Mouse (Mus musculus): ENCODE results near the gene Hnrnpa3.
"Not testable (repeated sequence)": the region's sequence is repeated elsewhere in the genome, so short reads cannot be mapped to it uniquely, and the experiment has no call there.

Gene Hnrnpa3

DNA sequence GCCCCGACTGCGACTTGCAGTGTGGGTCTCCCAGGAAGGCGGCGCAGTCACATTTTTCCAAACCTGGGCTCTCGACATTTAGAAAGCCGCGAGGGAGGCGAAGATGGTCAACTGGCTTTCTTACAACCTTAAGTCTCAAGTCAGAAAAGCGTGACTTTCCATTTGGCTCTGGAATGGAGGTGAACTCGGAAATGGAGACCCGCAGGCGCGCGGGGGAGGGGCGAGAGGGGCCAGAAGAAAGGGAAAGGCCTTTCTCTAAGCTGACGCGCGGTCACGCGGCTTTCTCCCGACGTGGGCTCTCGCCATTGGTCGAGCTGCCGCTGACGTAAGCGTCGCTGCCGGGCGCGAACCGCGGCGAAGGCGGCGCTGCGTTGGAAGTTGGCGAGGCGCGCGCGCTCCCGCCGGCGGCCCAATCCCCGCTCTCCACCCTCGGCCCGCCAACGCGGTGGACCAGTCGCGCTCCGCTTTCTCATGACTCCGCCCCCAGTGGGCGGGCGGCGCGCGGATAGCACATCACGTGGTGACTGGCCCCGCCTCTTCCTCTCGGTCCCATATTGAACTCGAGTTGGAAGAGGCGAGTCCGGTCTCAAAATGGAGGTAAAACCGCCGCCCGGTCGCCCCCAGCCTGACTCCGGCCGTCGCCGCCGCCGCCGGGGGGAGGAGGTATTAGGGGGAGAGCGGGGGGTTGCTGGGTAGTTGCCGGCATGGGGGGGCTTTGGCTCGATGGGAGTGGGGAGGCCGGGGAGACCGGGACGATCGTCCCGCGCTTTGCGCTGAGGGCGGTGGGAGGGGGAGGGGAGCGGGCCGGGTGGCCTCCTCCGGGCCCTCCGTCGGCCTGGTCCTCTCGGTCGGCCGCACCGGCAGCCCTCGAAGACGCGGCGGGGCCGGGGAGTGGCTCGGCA is at the start of gene Hnrnpa3:
Hnrnpa3 (plus strand) TSS at position 535 of the 902 bp plus-strand sequence.
- DNase-seq (ENCODE audit: low read depth in 2 of 2, low spot score in 2 of 2): peak; percentile 98 to 99

DNA sequence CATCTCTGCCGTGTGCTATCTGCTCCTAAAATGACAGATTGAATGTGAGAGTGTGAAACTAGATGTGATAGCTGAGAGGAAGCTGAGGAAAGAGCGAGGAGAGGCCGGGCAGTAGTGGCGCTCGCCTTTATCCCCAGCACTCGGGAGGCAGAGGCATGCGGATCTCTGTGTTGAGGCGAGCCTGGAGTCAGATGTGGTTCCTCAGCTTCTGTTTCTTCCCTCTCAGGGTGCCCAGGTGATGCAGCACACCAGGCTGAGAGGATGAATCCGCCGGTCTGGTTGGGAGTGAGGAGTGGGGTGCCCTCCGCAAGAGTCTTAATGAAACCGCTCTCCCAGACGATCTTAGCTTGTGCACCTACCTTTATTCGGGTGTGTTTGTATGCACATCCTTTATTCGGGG is 49.1 kb upstream of the Hnrnpa3 start:
- no peak for DNase-seq (ENCODE audit: low read depth in 2 of 2, low spot score in 2 of 2)

DNA sequence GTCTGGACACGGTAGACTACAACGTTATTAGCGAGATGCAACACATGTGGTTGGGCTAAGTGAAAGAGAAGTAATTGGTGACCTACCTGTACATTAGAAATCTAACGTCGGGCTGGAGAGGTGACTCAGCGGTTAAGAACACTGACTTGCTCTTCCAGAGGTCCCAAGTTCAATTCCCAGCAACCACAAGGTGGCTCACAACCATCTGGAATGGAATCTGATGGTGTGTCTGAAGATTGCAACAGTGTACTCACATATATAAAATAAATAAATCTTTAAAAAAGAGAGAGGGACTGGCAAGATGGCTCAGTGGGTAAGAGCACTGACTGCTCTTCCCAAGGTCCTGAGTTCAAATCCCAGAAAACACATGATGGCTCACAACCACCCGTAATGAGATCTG is 48.5 kb upstream of the Hnrnpa3 start:
- DNase-seq (ENCODE audit: low read depth in 2 of 2, low spot score in 2 of 2): not testable (repeated sequence)

DNA sequence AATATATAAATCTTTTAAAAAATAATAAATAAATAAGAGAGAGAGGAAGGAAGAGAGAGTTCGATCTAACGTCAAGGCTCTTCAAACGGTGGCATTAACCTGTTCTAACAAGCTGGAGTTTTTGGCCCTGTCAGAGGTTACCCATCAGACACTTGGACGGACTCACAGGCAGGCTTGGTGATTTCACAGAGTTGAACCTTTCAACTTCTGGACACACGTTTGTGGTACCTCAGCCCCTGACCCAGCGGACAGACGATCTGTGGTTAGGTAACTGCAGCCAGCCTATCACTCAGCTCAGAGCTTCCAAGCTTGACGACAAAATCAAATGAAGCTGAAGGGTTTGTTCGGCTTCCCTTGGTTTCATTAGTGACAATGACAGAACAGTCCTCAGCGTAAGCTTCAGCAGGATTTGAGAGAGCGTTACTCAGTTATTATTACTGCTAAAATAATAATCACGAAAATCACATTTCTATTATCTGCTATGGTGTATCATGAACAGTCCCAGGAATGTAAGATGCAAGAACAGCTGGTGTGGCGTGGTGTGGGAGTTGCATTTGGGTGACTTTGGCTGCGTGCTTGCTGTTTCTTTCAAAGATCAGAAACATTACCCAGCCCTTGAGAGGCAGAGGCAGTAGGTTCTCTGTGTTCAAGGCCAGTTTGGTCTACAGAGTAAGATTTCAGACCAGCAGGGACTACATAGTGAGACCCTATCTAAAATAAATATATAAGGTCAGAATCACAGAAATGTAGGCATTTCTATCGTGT is 47.8 kb upstream of the Hnrnpa3 start:
- DNase-seq (ENCODE audit: low read depth in 2 of 2, low spot score in 2 of 2): no peak

DNA sequence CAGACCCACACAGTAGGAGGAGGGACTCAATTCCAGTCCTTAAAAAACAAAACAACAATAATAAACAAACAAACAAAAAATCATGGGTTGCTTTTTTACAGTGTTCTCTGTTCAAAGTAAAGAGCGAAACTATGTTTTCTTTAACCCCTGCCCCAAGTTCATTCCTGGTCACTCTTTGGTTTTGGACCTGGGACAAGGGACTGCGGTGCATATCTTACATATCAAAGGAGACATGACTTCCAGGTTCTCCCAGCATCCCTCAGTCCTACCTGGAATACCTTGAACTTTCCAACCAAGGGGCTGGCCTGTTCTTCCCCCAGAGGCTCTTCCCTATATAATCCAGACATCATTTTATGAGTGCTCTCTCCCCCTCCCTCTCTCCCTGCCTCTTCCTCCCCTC is 47.1 kb upstream of the Hnrnpa3 start:
- DNase-seq (ENCODE audit: low read depth in 2 of 2, low spot score in 2 of 2): no peak

DNA sequence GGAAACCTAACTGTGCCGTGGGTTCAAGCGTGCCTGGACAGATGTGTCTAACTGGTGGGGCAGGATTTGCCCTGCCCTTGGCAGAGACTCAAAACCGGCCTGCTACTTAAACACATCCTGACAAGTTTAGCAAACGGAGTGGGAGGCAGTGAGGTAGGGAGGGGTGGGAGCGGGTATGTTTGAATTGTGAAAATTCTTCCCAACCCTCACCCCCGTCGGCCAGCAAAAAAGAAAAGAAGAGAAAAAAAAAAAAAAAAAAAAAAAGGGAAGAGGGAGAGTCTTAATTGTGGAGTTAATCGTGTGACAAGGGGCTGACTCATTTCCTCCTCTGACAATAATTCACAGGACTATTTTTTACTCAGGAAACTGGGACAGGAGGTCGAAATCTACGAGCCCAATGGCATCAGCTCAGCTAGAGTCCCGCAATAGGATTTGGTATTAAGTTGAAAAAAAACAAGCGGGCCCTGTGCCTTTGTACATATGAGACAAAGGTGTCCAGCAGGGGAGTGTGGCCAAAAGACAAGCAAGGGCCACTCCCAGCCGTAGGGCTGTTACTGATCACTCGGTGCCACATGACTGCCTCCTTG is 46.0 kb upstream of the Hnrnpa3 start:
- DNase-seq (ENCODE audit: low read depth in 2 of 2, low spot score in 2 of 2): no peak

DNA sequence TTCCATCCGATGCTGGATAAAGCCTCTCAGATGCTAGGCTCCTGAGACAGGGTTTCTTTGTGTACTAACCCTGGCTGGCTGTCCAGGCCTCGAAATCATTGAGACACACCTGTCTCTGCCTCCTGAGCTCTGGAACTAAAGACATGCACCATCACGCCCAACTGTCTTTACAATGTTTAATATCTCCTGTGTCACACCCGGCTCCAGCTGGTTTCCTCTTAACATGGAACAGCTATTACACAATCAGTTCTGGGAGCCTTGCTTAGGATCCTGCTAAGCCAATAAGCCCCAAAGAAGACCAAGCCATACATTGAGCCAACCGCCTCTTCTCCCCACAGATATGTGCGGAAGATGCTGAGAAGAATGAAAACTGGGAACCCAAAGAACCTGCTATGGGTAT is 44.5 kb upstream of the Hnrnpa3 start:
- DNase-seq (ENCODE audit: low read depth in 2 of 2, low spot score in 2 of 2): no peak

DNA sequence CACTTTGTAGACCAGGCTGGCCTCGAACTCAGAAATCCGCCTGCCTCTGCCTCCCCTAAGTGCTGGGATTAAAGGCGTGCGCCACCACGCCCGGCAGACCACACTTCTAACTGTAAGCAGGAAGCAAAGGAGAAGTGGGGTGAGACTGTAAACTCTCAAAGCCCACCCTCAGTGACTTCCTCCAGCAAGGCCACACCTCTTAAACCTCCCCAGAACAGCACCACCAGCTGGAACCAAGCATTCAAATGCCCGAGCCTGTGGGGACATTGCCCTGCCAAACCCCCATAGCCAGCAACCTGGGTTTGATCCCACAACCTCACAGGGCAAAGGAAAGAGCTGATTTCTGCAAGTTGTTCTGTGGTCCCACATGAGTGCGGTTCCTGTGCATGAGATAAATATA is 42.1 kb upstream of the Hnrnpa3 start:
- DNase-seq (ENCODE audit: low read depth in 2 of 2, low spot score in 2 of 2): no peak

DNA sequence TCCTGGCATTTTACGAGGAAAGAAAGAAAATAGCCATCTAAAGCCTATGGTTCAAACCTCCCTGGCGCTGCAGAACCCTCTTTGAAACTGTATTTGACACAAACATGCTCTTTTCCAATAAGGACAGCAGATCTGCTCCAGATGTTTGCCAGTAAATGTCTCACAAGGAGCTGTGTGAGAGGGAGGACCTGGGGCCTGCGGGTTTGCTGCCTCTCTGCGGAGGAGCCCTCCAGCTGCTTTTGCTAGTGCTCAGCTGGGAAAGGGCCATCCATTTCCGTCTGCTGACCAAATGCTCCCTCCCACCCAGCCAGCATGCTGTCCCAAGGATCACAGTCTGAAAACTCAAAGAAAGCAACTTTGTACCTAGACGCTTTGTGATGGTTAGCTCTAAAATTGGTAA is 40.3 kb upstream of the Hnrnpa3 start:
- DNase-seq (ENCODE audit: low read depth in 2 of 2, low spot score in 2 of 2): no peak

DNA sequence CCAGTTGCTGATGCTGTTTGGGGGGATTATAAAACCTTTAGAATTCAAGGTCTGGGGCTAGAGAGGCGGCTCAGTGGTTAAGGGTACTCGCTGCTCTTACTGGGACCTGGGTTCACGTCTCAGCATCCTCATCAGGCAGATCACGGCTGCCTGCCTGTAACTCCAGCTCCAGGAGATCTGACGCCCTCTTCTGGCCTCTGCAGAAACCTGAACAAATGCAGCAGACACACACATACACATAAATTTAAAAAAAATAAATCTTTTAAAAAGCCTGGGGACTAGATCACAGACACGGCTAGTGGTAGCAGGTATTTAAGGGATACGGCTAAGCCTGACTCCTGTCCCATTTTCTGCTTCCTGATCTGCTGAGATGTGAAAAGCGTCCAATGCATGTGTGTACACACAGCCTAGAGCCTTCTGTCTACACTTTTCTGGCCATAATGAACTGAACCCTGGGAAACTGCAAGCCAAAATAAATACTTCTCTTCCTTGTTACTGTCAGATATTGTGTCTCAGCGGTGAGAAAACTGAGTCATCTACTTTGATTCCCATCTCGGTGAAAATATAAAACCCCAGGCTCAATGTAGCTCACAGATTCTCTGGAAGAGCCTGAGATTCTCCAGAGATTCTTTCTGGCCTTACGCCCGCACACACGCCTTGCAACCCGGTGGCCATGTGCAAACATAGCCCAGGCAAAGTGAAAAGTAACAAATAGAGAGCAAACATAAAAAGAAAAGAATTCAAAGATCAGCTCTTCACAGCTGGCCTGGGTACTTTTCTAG is 37.0 kb upstream of the Hnrnpa3 start:
- DNase-seq (ENCODE audit: low read depth in 2 of 2, low spot score in 2 of 2): no peak

DNA sequence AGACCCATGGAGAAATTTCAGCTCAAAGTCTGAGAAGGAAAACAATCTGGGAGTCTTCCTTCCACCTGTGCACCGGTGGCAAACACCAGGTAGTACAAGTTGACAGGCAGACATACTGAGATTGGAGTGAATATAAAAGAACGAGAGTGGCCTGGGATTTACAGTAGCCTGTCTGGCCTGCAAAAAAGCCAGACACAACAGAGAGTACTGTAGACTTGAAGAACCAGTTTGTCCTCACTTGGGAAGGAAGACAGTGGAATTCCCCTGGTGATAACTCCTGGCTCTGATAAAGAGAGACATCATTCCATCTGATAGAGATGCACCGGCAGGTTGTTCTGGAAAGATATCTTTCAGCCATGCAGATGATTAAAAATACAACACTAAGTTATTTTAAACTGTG is 34.0 kb upstream of the Hnrnpa3 start:
- no peak for DNase-seq (ENCODE audit: low read depth in 2 of 2, low spot score in 2 of 2)

DNA sequence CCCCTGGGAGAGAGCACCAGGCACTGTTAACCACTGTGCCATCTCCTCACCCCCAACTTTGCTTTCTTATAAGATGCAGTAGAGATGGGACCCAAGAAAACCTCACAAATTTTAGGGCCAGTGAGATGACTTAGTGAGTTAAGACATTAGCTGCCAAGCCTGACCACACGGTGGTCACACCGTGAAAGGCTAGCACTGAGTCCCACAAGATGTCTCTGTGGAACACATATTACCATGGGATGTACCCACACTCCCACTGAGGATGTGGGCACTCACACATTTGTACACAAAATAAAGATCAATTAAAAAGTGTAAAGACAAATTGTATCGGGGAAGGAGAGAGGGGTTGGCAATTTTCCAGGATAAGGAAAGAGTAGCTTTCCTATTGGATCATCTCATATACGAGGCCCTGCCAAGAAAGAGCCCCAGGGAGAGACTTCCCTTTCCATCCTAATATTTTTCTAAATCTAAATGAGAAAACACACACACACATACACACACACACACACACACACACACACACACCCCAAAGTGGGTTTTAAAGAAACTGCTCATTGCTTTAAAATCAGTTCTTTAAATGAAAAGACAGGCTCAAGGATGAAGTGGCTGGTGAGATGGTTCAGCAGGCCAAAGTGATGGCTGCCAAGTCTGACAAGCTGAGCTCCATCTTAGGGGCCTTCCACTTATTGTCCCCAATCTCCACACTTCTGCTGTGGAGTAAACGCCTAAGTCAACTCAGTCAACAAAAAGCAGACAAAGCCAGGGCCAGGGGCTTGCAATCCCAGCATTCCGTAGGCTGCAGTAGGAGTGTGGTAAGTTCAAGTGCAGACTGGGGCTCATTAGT is 32.2 kb upstream of the Hnrnpa3 start:
- DNase-seq (ENCODE audit: low read depth in 2 of 2, low spot score in 2 of 2): no peak

DNA sequence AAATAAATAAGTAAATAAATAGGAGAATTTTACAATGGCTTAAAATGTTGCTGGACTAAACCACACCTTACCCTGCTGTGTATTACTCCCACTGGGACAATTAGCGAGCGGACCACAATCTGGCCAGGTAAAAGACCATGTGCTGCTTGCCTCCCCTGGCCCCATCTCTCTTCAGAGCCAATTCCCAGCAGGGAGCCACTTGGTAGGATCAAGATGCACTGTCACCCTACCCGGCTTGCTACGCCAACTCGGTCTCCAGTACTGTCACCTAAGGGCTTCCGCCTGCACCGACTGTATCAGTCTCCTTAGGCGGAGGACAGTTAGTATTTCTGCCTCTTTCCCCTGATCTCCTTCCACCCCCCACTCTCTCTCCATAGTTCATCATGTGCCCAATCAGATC is 30.6 kb upstream of the Hnrnpa3 start:
- DNase-seq (ENCODE audit: low read depth in 2 of 2, low spot score in 2 of 2): no peak

DNA sequence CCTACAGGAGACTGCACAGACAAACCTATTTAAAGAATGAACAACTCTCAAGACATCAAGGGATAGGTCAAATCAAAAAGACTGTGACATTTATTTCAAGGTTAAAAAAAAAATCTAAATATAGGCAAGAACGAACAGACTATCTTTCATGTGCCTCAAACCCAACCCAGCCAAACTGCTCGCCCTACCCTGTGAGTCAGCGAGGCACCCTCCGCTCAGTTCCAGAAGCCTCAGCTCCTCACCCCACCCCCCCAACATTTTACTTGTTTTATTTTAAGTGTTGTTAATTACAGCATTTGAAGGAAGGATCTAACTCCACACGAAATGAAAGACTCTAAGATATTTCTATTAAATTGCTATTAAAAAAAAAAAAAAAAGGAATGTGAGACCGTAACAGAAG is 27.6 kb upstream of the Hnrnpa3 start:
- DNase-seq (ENCODE audit: low read depth in 2 of 2, low spot score in 2 of 2): no peak

DNA sequence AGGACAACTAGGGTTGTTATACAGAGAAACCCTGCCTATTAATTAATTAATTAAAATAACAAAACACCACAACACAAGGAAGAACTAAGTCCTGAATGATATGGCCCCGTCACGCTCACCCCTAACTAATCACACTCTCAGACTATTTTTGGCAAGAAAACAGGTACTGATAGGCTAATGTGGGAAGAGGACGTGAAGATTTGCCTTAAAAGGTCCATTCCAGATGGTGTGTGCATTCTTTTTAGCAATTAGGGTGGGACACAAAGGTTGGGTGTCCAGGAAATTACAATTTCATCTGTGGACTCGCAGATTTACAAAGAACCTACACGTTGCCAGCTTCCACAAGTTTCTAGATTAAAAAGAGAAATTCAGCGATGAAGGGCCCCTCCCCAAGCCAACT is 27.0 kb upstream of the Hnrnpa3 start:
- no peak for DNase-seq (ENCODE audit: low read depth in 2 of 2, low spot score in 2 of 2)

DNA sequence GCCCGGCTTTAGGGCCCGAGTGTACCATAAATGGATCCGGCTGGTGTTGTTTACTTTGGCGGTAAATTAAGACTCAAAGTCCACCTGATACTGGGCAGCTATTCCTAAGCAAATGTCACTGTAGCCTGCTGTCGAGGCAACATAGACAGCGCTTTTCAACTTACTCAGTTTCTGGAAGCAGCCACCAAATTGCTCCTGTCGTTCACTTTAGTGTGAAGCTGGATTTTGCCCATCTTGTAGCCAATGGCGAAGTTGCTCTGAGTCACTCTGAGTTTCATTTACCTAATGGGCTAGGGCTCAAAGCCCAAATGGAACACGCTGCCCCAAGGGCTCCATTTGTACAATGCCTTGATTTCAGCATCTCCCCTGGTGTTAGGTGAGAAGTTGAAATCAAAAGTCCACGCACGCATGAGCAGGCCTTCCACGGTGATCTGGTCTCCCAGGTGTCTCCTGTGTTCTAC is 26.3 kb upstream of the Hnrnpa3 start:
- DNase-seq (ENCODE audit: low read depth in 2 of 2, low spot score in 2 of 2): no peak

DNA sequence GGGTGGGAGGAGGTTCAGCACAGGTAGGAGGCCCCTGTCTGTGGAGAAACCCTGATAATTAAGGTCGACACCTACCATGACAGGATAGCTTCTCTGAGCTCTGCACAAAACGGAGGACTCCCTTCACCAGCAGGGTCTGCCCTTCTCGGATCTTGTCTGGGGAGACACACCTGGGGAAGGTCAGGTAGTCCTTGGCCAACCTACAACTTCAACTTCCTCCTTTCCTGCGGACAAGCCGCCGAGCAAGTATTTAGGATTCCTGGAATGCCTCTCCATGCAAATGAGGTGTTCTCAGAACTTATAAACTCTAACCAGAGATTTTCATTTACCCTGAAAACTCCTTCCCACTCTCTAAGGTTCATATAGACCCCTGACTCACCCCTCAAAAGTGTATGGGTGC is 25.7 kb upstream of the Hnrnpa3 start:
- no peak for DNase-seq (ENCODE audit: low read depth in 2 of 2, low spot score in 2 of 2)

DNA sequence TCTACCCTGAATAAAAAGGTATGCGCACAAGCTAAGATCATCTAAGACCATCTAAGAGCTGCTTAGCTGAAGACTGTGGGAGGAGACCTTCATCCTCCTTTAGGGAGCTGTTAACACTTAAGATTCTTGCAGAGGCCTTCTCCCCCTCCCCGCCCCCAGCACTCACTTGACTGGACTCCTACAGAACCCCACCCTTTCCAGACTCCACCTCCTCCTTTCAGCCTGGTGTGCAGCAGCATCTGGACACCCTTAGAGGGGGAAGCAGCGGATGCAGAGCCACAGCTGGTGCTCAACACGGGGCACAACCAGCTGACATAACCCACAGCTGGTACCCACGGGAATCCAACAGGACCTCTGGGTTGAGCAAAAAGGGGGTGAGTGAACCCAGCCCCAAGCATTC is 25.3 kb upstream of the Hnrnpa3 start:
- DNase-seq (ENCODE audit: low read depth in 2 of 2, low spot score in 2 of 2): no peak

DNA sequence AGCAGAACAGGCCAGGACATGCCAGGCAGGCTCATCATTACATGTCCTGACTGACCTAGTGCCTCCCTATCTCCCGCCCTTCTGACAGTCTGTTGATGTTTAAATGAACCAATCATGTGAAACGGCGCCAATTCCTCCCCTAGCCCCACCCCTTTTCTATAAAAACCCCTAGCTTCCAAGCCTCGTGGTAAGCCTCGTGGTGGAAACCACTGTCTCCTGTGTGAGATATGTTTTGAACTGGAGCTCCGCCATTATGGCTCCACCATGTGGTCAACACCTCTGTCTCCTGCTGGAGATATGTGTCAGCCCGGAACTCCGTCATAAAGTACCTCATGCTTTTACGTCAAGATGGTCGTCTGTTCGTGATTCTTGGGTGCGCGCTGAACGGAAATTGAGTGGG is 24.6 kb upstream of the Hnrnpa3 start:
- not testable (repeated sequence) for DNase-seq (ENCODE audit: low read depth in 2 of 2, low spot score in 2 of 2)

All from CD8-positive naive resting alpha-beta T cell, adult 2 months (primary cell).